Mouse (Mus musculus) MEL (cell line): ENCODE results near the gene Col1a1. TPM values are rescaled to one million over a fixed set of nuclear protein-coding genes. Genes with fewer than 3 reads are reported as not detected.
A peak's percentile ranks its signal among the peaks of the same experiment; 100 is the strongest.

ENCODE experiments used
- DNase-seq: peaks from one replicate; pipeline ENCODE4 v3.0.0; 2011; ENCODE audit warnings: low read depth, low spot score
- H3K27ac ChIP-seq: 2 replicates; pipeline ENCODE4 v1.5.1; 2012; ENCODE audit warnings: low read depth, mild to moderate bottlenecking, control low read depth, low read length, moderate library complexity; ENCODE audit not compliant: control insufficient read depth
- H3K27me3 ChIP-seq, 2 experiments: fragments of 150-350 bp in 1 of 2; sonication (generic) in 1 of 2; 2 replicates each; pipeline ENCODE4 v1.6.1; 2012; ENCODE audit warnings: low read length in 2 of 2, mild to moderate bottlenecking in 2 of 2, improper control_type of control experiment in 1 of 2, moderate library complexity in 1 of 2; ENCODE audit not compliant: insufficient read depth in 2 of 2, control insufficient read depth in 1 of 2
- H3K36me3 ChIP-seq, 2 experiments: 2 replicates each; pipeline ENCODE4 v1.6.1; 2012 to 2014; ENCODE audit warnings: low read length in 2 of 2, improper control_type of control experiment in 1 of 2, inconsistent platforms in 1 of 2, mild to moderate bottlenecking in 1 of 2; ENCODE audit not compliant: insufficient read depth in 2 of 2, control insufficient read depth in 1 of 2
- H3K4me1 ChIP-seq, 2 experiments: fragments of 150-350 bp in 1 of 2; sonication (generic) in 1 of 2; 2 replicates each; pipeline ENCODE4 v1.6.1; 2012; ENCODE audit warnings: low read length in 2 of 2, improper control_type of control experiment in 1 of 2, mild to moderate bottlenecking in 1 of 2; ENCODE audit not compliant: insufficient read depth in 2 of 2, control insufficient read depth in 1 of 2
- H3K4me3 ChIP-seq, 2 experiments: fragments of 150-350 bp in 1 of 2; sonication (generic) in 1 of 2; 2 replicates each; pipeline ENCODE4 v1.5.1; 2012; ENCODE audit warnings: low read depth in 2 of 2, low read length in 2 of 2, mild to moderate bottlenecking in 2 of 2, moderate library complexity in 2 of 2, control low read depth in 1 of 2, improper control_type of control experiment in 1 of 2; ENCODE audit not compliant: control insufficient read depth in 1 of 2, insufficient read depth in 1 of 2
- H3K79me2 ChIP-seq: 2 replicates; pipeline ENCODE4 v1.6.1; 2012; ENCODE audit warnings: mild to moderate bottlenecking, low read length, moderate library complexity; ENCODE audit not compliant: control insufficient read depth, poor library complexity, insufficient read depth
- H3K9ac ChIP-seq: 2 replicates; pipeline ENCODE4 v1.6.1; 2012; ENCODE audit warnings: low read depth, mild to moderate bottlenecking, control low read depth, low read length, moderate library complexity; ENCODE audit not compliant: control insufficient read depth, poor library complexity, severe bottlenecking
- H3K9me3 ChIP-seq: fragments of 150-350 bp; sonication (generic); replicated peaks from 2 replicates; pipeline ENCODE4 v1.6.1; 2012; ENCODE audit warnings: mild to moderate bottlenecking, low read length, improper control_type of control experiment, moderate library complexity; ENCODE audit not compliant: insufficient read depth
- HCFC1 ChIP-seq: IDR thresholded peaks from 2 replicates; pipeline ENCODE4 v1.6.1; 2012; ENCODE audit warnings: low read depth, mild to moderate bottlenecking, inconsistent platforms, low read length, improper control_type of control experiment, moderate library complexity
- ZMIZ1 ChIP-seq: IDR thresholded peaks from 2 replicates; pipeline ENCODE4 v1.6.1; 2012; ENCODE audit warnings: low read depth, mild to moderate bottlenecking, inconsistent platforms, low read length, improper control_type of control experiment, moderate library complexity
- polyA plus RNA-seq, 2 experiments: library from polyadenylated mRNA; stranded (reverse) in 1 of 2; unstranded in 1 of 2; fragments of >175 nt in 1 of 2; fragments of >200 nt in 1 of 2; gene quantifications; 2 replicates each; pipeline versions ENCODE4 v1.2.1 to v1.2.4; 2012; ENCODE audit warnings: low replicate concordance in 2 of 2, low read depth in 1 of 2; ENCODE audit not compliant: insufficient read length in 2 of 2, insufficient read depth in 1 of 2, missing spikeins in 1 of 2
- total RNA-seq: library from RNA; depleted of rRNA; stranded (reverse); fragments of 300-350 nt; gene quantifications from 2 replicates; pipeline ENCODE4 v1.2.3, GENCODE M21; 2012; rRNA removed

The Col1a1 gene
- total and polyA plus RNA-seq, 3 experiments = 0.12 to 0.61 TPM; not detected in 1

GRCm38 (mm10) chr11:95001584-95002347, 65.7 kb downstream of the Col1a1 start:
- Histone ChIP-seq H3K27me3 (no peaks in the 10 kb centered on the region), H3K36me3 (peaks cover 10 to 63% of the 10 kb centered on the region in 2 experiments), H3K79me2 (peaks cover 31% of the 10 kb centered on the region), H3K4me3 (no peak overlapping the region), H3K9ac (no peak overlapping the region), H3K4me1 (peaks cover 25 to 68% of the 10 kb centered on the region in 2 experiments), H3K9me3 (no peaks in the 10 kb centered on the region), H3K27ac (no peak overlapping the region; the same call in 1 of the 2 replicates)
- DNase-seq = no peak
- TF ChIP-seq HCFC1 (no peak), ZMIZ1 (0 out of 2 replicates have a peak, but pooled peaks have one; percentile 1)

Other genes starting within 250 kb of the Col1a1 start
- not detected in 2 replicates for gene Gm11541, start 231.7 kb upstream of the Col1a1 start, total RNA-seq
- gene Gm11541, start 231.7 kb upstream of the Col1a1 start, polyA plus RNA-seq = not detected
- gene Cdc34b, start 194.4 kb upstream of the Col1a1 start, total RNA-seq = 0.16 and 0.19 TPM in 2 replicates
- under 1 TPM in 1 of 2 experiments, not detected in 1; 0.29 TPM for gene Cdc34b, start 194.4 kb upstream of the Col1a1 start, polyA plus RNA-seq
- gene Tmem92, start 153.5 kb upstream of the Col1a1 start, total RNA-seq = not detected in 2 replicates
- gene Tmem92, start 153.5 kb upstream of the Col1a1 start, polyA plus RNA-seq = not detected
- gene Hils1, start 31.4 kb downstream of the Col1a1 start, total RNA-seq = not detected in 2 replicates
- gene Hils1, start 31.4 kb downstream of the Col1a1 start, polyA plus RNA-seq = not detected
- gene Sgca, start 40.1 kb downstream of the Col1a1 start, total RNA-seq = not detected in 2 replicates
- gene Sgca, start 40.1 kb downstream of the Col1a1 start, polyA plus RNA-seq = not detected
- gene Ppp1r9b, start 54.8 kb downstream of the Col1a1 start, total RNA-seq = 113 and 150 TPM in 2 replicates
- 100 to 1,000 TPM in 1 of 2 experiments, 10 to 100 TPM in 1; 47.0 to 169 TPM for gene Ppp1r9b, start 54.8 kb downstream of the Col1a1 start, polyA plus RNA-seq
- gene Samd14, start 73.7 kb downstream of the Col1a1 start, total RNA-seq = 35.8 and 57.6 TPM in 2 replicates
- gene Samd14, start 73.7 kb downstream of the Col1a1 start, polyA plus RNA-seq = 1,000 to 10,000 TPM in 1 of 2 experiments, 100 to 1,000 TPM in 1; 101 to 1,219 TPM
- 0.56 and 0.81 TPM in 2 replicates for gene Pdk2, start 105.1 kb downstream of the Col1a1 start, total RNA-seq
- 1 to 10 TPM in 1 of 2 experiments, not detected in 1; 8.0 TPM for gene Pdk2, start 105.1 kb downstream of the Col1a1 start, polyA plus RNA-seq
- not detected in 2 replicates for gene Itga3, start 140.6 kb downstream of the Col1a1 start, total RNA-seq
- not detected for gene Itga3, start 140.6 kb downstream of the Col1a1 start, polyA plus RNA-seq
- not detected in 2 replicates for gene Dlx3, start 183.9 kb downstream of the Col1a1 start, total RNA-seq
- gene Dlx3, start 183.9 kb downstream of the Col1a1 start, polyA plus RNA-seq = not detected
- not detected in 2 replicates for gene Dlx4, start 210.0 kb downstream of the Col1a1 start, total RNA-seq
- not detected for gene Dlx4, start 210.0 kb downstream of the Col1a1 start, polyA plus RNA-seq